Mouse (Mus musculus) forebrain, embryonic 16.5 days (tissue): ENCODE measurements around the gene Gna15. TPM values are rescaled to one million over a fixed set of nuclear protein-coding genes. Genes with fewer than 3 reads are reported as not detected.

ENCODE experiments used
- ATAC-seq: fragments of 200-750 bp; cut with Nextera tagmentation; 2 replicates; pipeline ENCODE4 v1.8.0; 2017; ENCODE audit warnings: mild to moderate bottlenecking, moderate library complexity
- H3K27ac ChIP-seq: fragments of 300-500 bp; sonication (generic); 2 replicates; pipeline ENCODE4 v1.5.1; 2014; ENCODE audit warnings: low read length, control low read depth
- H3K27me3 ChIP-seq: fragments of 300-500 bp; sonication (generic); replicated peaks from 2 replicates; pipeline ENCODE4 v1.6.1; 2014; ENCODE audit warnings: low read length; ENCODE audit not compliant: control insufficient read depth, insufficient read depth
- H3K36me3 ChIP-seq: fragments of 300-500 bp; sonication (generic); 2 replicates; pipeline ENCODE4 v1.6.1; 2014; ENCODE audit not compliant: control insufficient read depth, insufficient read depth
- H3K4me1 ChIP-seq: fragments of 300-500 bp; sonication (generic); replicated peaks from 2 replicates; pipeline ENCODE4 v1.6.1; 2014; ENCODE audit warnings: low read length; ENCODE audit not compliant: control insufficient read depth, insufficient read depth
- H3K4me2 ChIP-seq: fragments of 300-500 bp; sonication (generic); 2 replicates; pipeline ENCODE4 v1.6.1; 2014; ENCODE audit warnings: mild to moderate bottlenecking, low read length, control low read depth
- H3K4me3 ChIP-seq: fragments of 300-500 bp; sonication (generic); replicated peaks from 2 replicates; pipeline ENCODE4 v1.5.1; 2014; ENCODE audit warnings: mild to moderate bottlenecking, low read length, control low read depth
- H3K9ac ChIP-seq: fragments of 300-500 bp; sonication (generic); replicated peaks from 2 replicates; pipeline ENCODE4 v1.6.1; 2014; ENCODE audit warnings: low read depth, low read length, control low read depth
- H3K9me3 ChIP-seq: fragments of 300-500 bp; sonication (generic); 2 replicates; pipeline ENCODE4 v1.6.1; 2016; ENCODE audit warnings: low read length; ENCODE audit not compliant: control insufficient read depth
- WGBS: fragments of 180-500 bp; shearing (Covaris S2); extraction: QIAGEN DNeasy Blood & Tissue Kit; methylation state at CpG from one replicate; pipeline ENCODE4 v1.1.7; 2014; 5-methylcytosine and 5-hydroxymethylcytosine counted together
- polyA plus RNA-seq: library from polyadenylated mRNA; unstranded; fragments of >200 nt; fragmentation: Nextera tagmentation; extraction: Ambion mirVana; gene quantifications from 2 replicates; pipeline ENCODE4 v1.2.1, GENCODE M21; 2015

The Gna15 gene
- polyA plus RNA-seq, 1 experiment from 2014 or later = 0.42 TPM

GRCm38 (mm10) chr10:81557491-81557890 lies 33.5 kb upstream of the Gna15 start:
- Histone ChIP-seq H3K27ac (no peak overlapping the region), H3K9me3 (0 out of 2 replicates have a peak, but pooled peaks cover 3% of the 10 kb centered on the region), H3K4me1 (peaks cover 28% of the 10 kb centered on the region), H3K27me3 (no peaks in the 10 kb centered on the region), H3K36me3 (no peaks in the 10 kb centered on the region; the same call in 1 of the 2 replicates), H3K9ac (no peak overlapping the region), H3K4me3 (no peak overlapping the region), H3K4me2 (no peak overlapping the region)
- no peak for ATAC-seq
- 68% methylated on average over 1 of the region's 1 CpGs for WGBS

- no peaks in the 10 kb centered on the region for H3K27me3 ChIP-seq
- no peak overlapping the region for H3K4me3 ChIP-seq
- peaks cover 17% of the 10 kb centered on the region for H3K4me1 ChIP-seq
- no peak overlapping the region for H3K9ac ChIP-seq
- no peaks in the 10 kb centered on the region for H3K36me3 ChIP-seq
- H3K4me2 ChIP-seq = no peak overlapping the region
- H3K27ac ChIP-seq = no peak overlapping the region
- 73% methylated on average over 3 of the region's 3 CpGs for WGBS
- H3K9me3 ChIP-seq = 0 out of 2 replicates have a peak, but pooled peaks cover 3% of the 10 kb centered on the region
- no peak for ATAC-seq
Measured at GRCm38 (mm10) chr10:81556282-81556681, 32.3 kb upstream of the Gna15 start.

GRCm38 (mm10) chr10:81553807-81554755 lies 30.1 kb upstream of the Gna15 start:
- WGBS = 86% methylated on average over 6 of the region's 6 CpGs
- no peak overlapping the region for H3K9ac ChIP-seq
- no peak overlapping the region for H3K4me3 ChIP-seq
- H3K9me3 ChIP-seq = 0 out of 2 replicates have a peak, but pooled peaks cover 3% of the 10 kb centered on the region
- no peak for ATAC-seq
- H3K36me3 ChIP-seq = no peaks in the 10 kb centered on the region
- no peak overlapping the region for H3K4me2 ChIP-seq
- H3K27me3 ChIP-seq = no peaks in the 10 kb centered on the region
- no peak overlapping the region for H3K27ac ChIP-seq
- peaks cover 6% of the 10 kb centered on the region; the same call in 1 of the 2 replicates for H3K4me1 ChIP-seq

- WGBS = 87% methylated on average over 5 of the region's 5 CpGs
- H3K4me3 ChIP-seq = no peak overlapping the region
- H3K27ac ChIP-seq = no peak overlapping the region
- H3K4me2 ChIP-seq = no peak overlapping the region
- H3K36me3 ChIP-seq = no peaks in the 10 kb centered on the region
- ATAC-seq = no peak
- no peak overlapping the region for H3K9ac ChIP-seq
- H3K4me1 ChIP-seq = no peaks in the 10 kb centered on the region
- H3K27me3 ChIP-seq = no peaks in the 10 kb centered on the region
- H3K9me3 ChIP-seq = 0 out of 2 replicates have a peak, but pooled peaks cover 3% of the 10 kb centered on the region
Measured at GRCm38 (mm10) chr10:81553232-81553631, 29.2 kb upstream of the Gna15 start.

GRCm38 (mm10) chr10:81551597-81552102 lies 27.6 kb upstream of the Gna15 start:
- no peaks in the 10 kb centered on the region for H3K4me1 ChIP-seq
- no peaks in the 10 kb centered on the region for H3K36me3 ChIP-seq
- ATAC-seq = peak; percentile 85
- no peak overlapping the region; the same call in 1 of the 2 replicates for H3K27ac ChIP-seq
- H3K9ac ChIP-seq = no peak overlapping the region
- no peak overlapping the region for H3K4me3 ChIP-seq
- no peak overlapping the region for H3K4me2 ChIP-seq
- WGBS = 3% methylated on average over 12 of the region's 12 CpGs
- no peaks in the 10 kb centered on the region for H3K27me3 ChIP-seq
- H3K9me3 ChIP-seq = 0 out of 2 replicates have a peak, but pooled peaks cover 3% of the 10 kb centered on the region

GRCm38 (mm10) chr10:81550257-81550656 lies 26.2 kb upstream of the Gna15 start:
- H3K4me2 ChIP-seq = no peak overlapping the region
- no peaks in the 10 kb centered on the region for H3K36me3 ChIP-seq
- no peak overlapping the region for H3K4me3 ChIP-seq
- peaks cover 4% of the 10 kb centered on the region for H3K4me1 ChIP-seq
- H3K9me3 ChIP-seq = 0 out of 2 replicates have a peak, but pooled peaks cover 3% of the 10 kb centered on the region
- ATAC-seq = no peak
- no peaks in the 10 kb centered on the region for H3K27me3 ChIP-seq
- WGBS = 12% methylated on average over 7 of the region's 7 CpGs
- H3K9ac ChIP-seq = no peak overlapping the region
- no peak overlapping the region for H3K27ac ChIP-seq

- no peaks in the 10 kb centered on the region for H3K27me3 ChIP-seq
- no peaks in the 10 kb centered on the region for H3K36me3 ChIP-seq
- H3K4me3 ChIP-seq = no peak overlapping the region
- no peak for ATAC-seq
- H3K27ac ChIP-seq = no peak overlapping the region
- 0 out of 2 replicates have a peak, but pooled peaks cover 3% of the 10 kb centered on the region for H3K9me3 ChIP-seq
- no peak overlapping the region for H3K4me2 ChIP-seq
- H3K4me1 ChIP-seq = peaks cover 8% of the 10 kb centered on the region
- no peak overlapping the region for H3K9ac ChIP-seq
- WGBS = 65% methylated on average over 5 of the region's 5 CpGs
Measured at GRCm38 (mm10) chr10:81548944-81549343, 24.9 kb upstream of the Gna15 start.

- Histone ChIP-seq H3K4me1 (peaks cover 24% of the 10 kb centered on the region), H3K4me3 (no peak overlapping the region), H3K9ac (no peak overlapping the region), H3K27me3 (no peaks in the 10 kb centered on the region), H3K9me3 (no peaks in the 10 kb centered on the region), H3K36me3 (no peaks in the 10 kb centered on the region), H3K4me2 (no peak overlapping the region), H3K27ac (no peak overlapping the region)
- no peak for ATAC-seq
- 91% methylated on average over 13 of the region's 13 CpGs for WGBS
Measured at GRCm38 (mm10) chr10:81546788-81547571, 23.0 kb upstream of the Gna15 start.

GRCm38 (mm10) chr10:81546332-81546731 lies 22.3 kb upstream of the Gna15 start:
- H3K4me2 ChIP-seq = no peak overlapping the region
- WGBS = 81% methylated on average over 5 of the region's 5 CpGs
- H3K4me3 ChIP-seq = no peak overlapping the region
- peaks cover 24% of the 10 kb centered on the region for H3K4me1 ChIP-seq
- no peaks in the 10 kb centered on the region for H3K27me3 ChIP-seq
- H3K9me3 ChIP-seq = no peaks in the 10 kb centered on the region
- H3K36me3 ChIP-seq = no peaks in the 10 kb centered on the region
- no peak for ATAC-seq
- no peak overlapping the region for H3K9ac ChIP-seq
- H3K27ac ChIP-seq = no peak overlapping the region
